Mouse (Mus musculus): ENCODE measurements around the gene Pmm1.

- no peak for TF ChIP-seq CTCF (IDR thresholded peaks at IDR 0.05; ENCODE audit: low read depth)
- TF ChIP-seq EP300 (IDR thresholded peaks at IDR 0.05; ENCODE audit: low read depth): no peak
Observed at GRCm38 (mm10) chr15:81955414-81955813, 5.3 kb downstream of the Pmm1 start.
